Mouse (Mus musculus) heart, adult 10 weeks (tissue): Measurements from ENCODE around the gene Gm9999. TPM values are rescaled to one million over a fixed set of nuclear protein-coding genes. Genes with fewer than 3 reads are reported as not detected.

Experiments
- polyA plus RNA-seq: library from polyadenylated mRNA; stranded (reverse); fragments of 350-450 nt; fragmentation: Illumina TruSeq; extraction: RNeasy Lipid Tissue Mini Kit (QIAGEN cat#74804); gene quantifications from one replicate; pipeline ENCODE4 v1.2.3, GENCODE M21; 2014; ENCODE audit warnings: low read depth, low replicate concordance

Gm9999 gene
- polyA plus RNA-seq = not detected

DNA sequence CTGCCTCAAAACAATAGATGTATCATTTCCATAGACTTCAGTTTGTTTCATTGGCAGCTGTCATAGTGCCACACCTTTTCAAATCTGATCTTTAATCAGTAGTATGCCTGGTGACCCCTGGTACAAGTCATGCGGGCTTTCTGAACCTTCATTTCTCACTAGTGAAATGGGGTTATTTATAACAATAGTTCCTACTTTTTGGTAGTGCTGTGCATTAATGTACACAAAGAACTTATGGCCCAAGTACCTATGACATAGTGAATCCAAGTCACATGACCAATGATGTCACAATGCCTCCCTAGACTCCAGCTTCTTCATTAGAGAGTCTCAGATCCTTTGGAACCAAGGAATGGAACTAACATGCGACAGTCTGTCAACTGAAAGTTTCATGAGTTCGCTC is at the start of gene Gm9999:
TSS of gene Gm9999 (plus strand) at position 301 of the 400 bp plus-strand sequence.

DNA sequence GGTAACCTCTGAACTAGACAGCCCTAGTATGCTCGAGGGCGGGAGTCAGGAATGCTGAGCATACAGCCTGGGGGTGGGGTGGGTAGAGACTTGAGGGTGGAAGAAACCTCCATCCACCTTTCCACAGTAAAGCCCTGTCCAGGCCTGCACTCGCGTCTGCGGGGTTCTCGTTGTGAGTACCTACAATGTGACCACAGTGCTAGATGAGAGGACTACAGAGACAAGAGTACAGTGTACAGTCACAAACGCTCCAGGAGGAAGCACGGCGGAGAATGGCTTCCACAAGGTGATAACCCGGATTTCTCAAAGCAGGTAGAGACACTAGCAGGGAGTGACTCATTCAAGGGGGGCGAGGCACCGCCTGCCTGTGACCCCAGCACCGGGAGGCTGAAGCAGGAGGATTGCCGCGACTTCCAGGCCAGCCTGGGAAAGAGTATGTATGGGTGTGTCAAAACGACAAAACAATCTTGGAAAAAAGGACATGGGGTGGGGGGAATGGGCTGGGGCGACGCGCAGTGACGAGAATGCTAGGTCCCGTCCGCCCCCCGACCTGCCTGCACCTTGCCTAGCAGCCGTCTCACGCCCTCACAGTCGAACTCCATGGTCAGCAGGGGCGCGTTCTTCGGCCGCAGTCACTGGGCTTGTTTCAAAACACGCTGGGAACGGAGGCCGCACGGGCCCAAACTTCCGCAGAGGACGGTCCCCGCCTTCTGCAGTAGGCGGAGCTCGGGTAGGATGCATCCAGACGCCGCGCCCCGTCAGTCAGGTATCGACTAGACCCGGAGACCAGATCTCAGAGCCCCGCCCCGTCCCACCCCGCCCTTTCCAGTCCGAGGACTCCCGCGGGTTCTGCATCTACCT is 25.3 kb upstream of the Gm9999 start, which contains the start of gene Uevld:
TSS of gene Uevld (minus strand) at position 697 of the 861 bp plus-strand sequence.

DNA sequence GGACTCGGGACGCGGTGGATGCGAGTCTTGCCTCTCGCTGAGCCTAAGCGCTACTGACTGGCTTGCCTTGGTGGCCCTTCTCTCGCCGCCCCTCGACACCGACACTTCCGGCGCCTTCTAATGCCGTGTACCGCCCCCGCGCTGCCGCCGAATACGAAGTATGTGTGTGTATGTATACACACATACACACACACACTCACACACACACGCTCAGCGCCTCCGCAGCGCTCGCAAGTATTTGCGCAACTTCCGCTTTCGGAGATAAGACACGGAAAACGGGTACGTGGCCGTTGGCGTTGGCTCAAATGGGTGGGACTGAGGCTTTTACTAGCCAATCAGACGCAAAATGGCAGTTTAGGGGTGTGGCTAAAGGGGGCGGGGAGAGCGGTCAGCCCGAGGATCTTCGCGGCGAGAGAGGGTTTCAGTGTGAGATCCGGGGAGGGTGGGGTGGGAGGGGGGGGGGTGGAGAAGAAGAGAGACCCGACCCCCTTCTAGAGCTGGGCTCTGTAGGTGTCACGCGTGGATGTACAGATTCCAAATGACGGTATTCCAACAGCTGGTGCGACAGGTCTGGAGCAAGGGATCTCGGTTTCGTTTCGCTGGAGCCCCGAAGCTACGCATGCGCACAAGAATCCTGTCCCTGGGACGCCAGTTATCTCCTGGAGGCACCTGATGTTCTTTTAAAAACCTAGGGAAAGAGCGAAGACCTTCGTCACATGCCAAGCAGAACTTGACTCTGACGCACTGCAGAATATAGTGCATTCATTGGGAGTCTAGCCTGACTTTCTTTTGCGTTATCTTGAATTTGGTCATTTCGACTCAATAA is 25.0 kb downstream of the Gm9999 start, which contains the start of gene Spty2d1:
TSS of gene Spty2d1 (minus strand) at position 244 of the 826 bp plus-strand sequence.

Other genes starting within 250 kb of the Gm9999 start
- gene Saa1, start 240.6 kb upstream of the Gm9999 start, polyA plus RNA-seq = not detected
- not detected for gene Saa2, start 231.8 kb upstream of the Gm9999 start, polyA plus RNA-seq
- 10.8 TPM for gene Hps5, start 187.5 kb upstream of the Gm9999 start, polyA plus RNA-seq
- 17.5 TPM for gene Gtf2h1, start 187.5 kb upstream of the Gm9999 start, polyA plus RNA-seq
- gene Ldha, start 142.1 kb upstream of the Gm9999 start, polyA plus RNA-seq = 788 TPM
- not detected for gene Ldhc, start 122.4 kb upstream of the Gm9999 start, polyA plus RNA-seq
- 83.4 TPM for gene Tsg101, start 63.6 kb upstream of the Gm9999 start, polyA plus RNA-seq
- 6.5 TPM for gene Uevld, start 25.1 kb upstream of the Gm9999 start, polyA plus RNA-seq
- gene Spty2d1, start 24.8 kb downstream of the Gm9999 start, polyA plus RNA-seq = 6.7 TPM
- 23.6 TPM for gene Tmem86a, start 67.0 kb downstream of the Gm9999 start, polyA plus RNA-seq
- gene Ptpn5, start 150.1 kb downstream of the Gm9999 start, polyA plus RNA-seq = not detected
- not detected for gene Mrgpra6, start 221.3 kb downstream of the Gm9999 start, polyA plus RNA-seq